Mouse (Mus musculus) kidney, embryonic 14.5 days (tissue): Measurements from ENCODE around the gene Abcc10. TPM values are rescaled to one million over a fixed set of nuclear protein-coding genes. Genes with fewer than 3 reads are reported as not detected.

ENCODE experiments used
- ATAC-seq: fragments of 200-750 bp; cut with Nextera tagmentation; 2 replicates; pipeline ENCODE4 v1.8.0; 2017; ENCODE audit warnings: moderate number of reproducible peaks, mild to moderate bottlenecking, moderate TSS enrichment, moderate library complexity; ENCODE audit not compliant: low FRiP score, low TSS enrichment
- H3K27ac ChIP-seq: fragments of 300-500 bp; sonication (generic); 2 replicates; pipeline ENCODE4 v1.5.1; 2014; ENCODE audit warnings: low read depth, mild to moderate bottlenecking, low read length, moderate library complexity, mixed read lengths
- H3K27me3 ChIP-seq: fragments of 300-500 bp; sonication (generic); 2 replicates; pipeline ENCODE4 v1.6.1; 2014; ENCODE audit warnings: mild to moderate bottlenecking, low read length; ENCODE audit not compliant: control insufficient read depth, insufficient read depth
- H3K36me3 ChIP-seq: fragments of 300-500 bp; sonication (generic); 2 replicates; pipeline ENCODE4 v1.6.1; 2014; ENCODE audit warnings: low read length, mixed read lengths; ENCODE audit not compliant: control insufficient read depth, insufficient read depth
- H3K4me1 ChIP-seq: fragments of 300-500 bp; sonication (generic); 2 replicates; pipeline ENCODE4 v1.6.1; 2014; ENCODE audit warnings: low read length, mixed read lengths; ENCODE audit not compliant: control insufficient read depth, insufficient read depth
- H3K4me2 ChIP-seq: fragments of 300-500 bp; sonication (generic); replicated peaks from 2 replicates; pipeline ENCODE4 v1.6.1; 2014; ENCODE audit warnings: low read depth, mild to moderate bottlenecking, low read length
- H3K4me3 ChIP-seq: fragments of 300-500 bp; sonication (generic); 2 replicates; pipeline ENCODE4 v1.5.1; 2014; ENCODE audit warnings: mild to moderate bottlenecking, low read length
- H3K9ac ChIP-seq: fragments of 300-500 bp; sonication (generic); 2 replicates; pipeline ENCODE4 v1.6.1; 2014; ENCODE audit warnings: low read depth, mild to moderate bottlenecking, low read length, moderate library complexity
- H3K9me3 ChIP-seq: fragments of 300-500 bp; sonication (generic); 2 replicates; pipeline ENCODE4 v1.6.1; 2016; ENCODE audit warnings: low read length; ENCODE audit not compliant: control insufficient read depth
- WGBS: fragments of 180-500 bp; shearing (Covaris S2); extraction: QIAGEN DNeasy Blood & Tissue Kit; methylation state at CpG from one replicate; pipeline ENCODE4 v1.1.7; 2014; 5-methylcytosine and 5-hydroxymethylcytosine counted together
- polyA plus RNA-seq: library from polyadenylated mRNA; unstranded; fragments of >200 nt; fragmentation: Nextera tagmentation; extraction: Ambion mirVana; gene quantifications from 2 replicates; pipeline ENCODE4 v1.2.1, GENCODE M21; 2014

Gene Abcc10
- polyA plus RNA-seq, 1 experiment from 2014 or later: 4.6 TPM

DNA sequence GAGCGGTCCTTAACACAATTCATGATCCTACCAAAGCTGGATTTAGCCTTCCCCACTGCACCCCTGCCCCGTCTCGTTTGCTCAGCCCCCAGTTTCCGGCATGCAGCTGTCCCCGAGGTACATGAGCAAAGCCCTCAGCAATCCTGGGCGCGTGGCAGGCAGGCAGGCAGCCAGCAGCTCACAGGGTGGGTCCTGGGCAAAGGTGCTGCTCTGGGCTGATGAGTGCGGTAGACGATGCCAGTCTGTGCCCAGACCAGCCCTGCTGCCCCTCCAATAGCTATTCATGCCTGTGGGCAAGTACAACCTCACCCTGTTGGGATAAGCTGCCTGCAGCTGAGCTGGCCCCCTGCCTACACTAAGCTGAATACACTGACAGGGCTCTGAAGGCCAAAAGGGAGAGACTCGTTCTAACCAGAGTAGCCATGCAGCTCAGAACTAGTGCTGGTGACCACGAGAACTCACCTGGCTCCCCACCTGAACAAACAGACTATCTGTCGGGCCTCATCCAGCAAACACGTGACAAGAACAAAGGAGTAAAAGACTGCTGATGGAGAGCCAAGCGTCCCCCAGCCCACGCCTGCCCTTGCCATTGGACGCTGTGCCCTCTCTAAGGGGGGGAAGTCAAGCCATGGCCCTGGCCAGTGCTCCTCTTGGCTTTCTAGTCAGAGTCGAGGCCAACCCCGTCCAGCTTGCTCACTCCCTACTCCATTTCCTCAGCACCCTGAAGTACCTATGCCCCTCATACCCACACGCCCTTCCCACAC, 58.2 kb downstream of the Abcc10 start:
- H3K9me3 ChIP-seq: no peaks in the 10 kb centered on the region
- no peak overlapping the region for H3K27ac ChIP-seq
- no peak for ATAC-seq
- 87% methylated on average over 19 of the region's 19 CpGs for WGBS
- H3K4me3 ChIP-seq: no peak overlapping the region
- peaks cover 62% of the 10 kb centered on the region for H3K36me3 ChIP-seq
- no peaks in the 10 kb centered on the region for H3K27me3 ChIP-seq
- no peak overlapping the region for H3K9ac ChIP-seq
- peaks cover 7% of the 10 kb centered on the region; the same call in 1 of the 2 replicates for H3K4me1 ChIP-seq
- no peak overlapping the region for H3K4me2 ChIP-seq

DNA sequence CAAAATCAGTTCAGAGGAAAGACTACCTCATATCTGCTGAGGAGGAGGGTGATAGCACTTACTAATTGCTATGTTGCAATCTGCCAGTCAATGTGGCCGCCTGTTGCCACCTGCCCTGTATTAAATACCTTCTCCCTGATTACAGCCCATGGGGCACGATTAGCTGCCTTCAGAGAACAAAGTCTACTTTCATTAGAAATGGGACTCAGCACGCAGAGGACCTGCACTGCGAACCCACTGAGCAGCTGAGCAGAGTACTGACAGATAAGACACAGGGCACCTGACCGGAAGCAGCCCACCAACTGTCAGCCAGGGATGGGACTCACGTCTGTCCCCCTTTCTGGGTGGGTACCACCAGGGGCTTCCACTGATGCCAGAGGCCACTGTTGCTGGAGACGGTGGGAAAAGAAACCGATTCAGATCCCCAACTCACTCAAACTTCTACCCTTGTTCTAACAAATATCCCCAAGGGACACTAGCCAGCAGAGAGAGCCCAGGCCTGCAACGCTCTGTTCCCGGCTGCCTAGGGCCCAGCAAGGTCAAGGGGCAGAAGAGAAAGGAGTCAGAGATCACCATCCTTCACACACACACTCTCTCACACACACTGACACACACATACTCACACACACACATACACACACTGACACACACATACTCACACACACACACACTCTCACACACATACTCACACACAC, 60.0 kb downstream of the Abcc10 start:
- Histone ChIP-seq H3K27me3 (no peaks in the 10 kb centered on the region), H3K4me2 (no peak overlapping the region), H3K9ac (no peak overlapping the region; the same call in 1 of the 2 replicates), H3K4me1 (peaks cover 7% of the 10 kb centered on the region; the same call in 1 of the 2 replicates), H3K9me3 (no peaks in the 10 kb centered on the region), H3K36me3 (peaks cover 68% of the 10 kb centered on the region), H3K27ac (no peak overlapping the region), H3K4me3 (no peak overlapping the region)
- ATAC-seq: no peak
- 81% methylated on average over 10 of the region's 10 CpGs for WGBS

DNA sequence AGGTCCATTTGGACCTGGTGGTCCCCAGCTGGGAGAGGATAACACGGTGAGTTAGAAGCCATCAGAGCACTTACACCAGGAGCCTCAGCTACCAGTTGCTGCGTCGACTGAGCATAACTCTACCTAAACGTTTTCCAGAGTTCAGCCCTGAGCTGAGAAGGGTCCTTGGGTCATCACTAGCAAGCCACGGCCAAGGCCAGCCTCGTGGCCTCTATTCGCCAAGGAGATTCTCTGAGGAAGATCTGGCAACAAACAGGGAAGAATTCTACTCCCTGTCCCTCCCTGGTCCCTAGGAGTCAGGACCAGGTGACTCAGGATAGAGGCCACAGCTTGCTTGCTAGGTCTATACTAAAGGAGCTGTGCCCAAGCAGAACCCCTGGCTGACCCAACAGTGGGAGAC, 60.6 kb downstream of the Abcc10 start:
- Histone ChIP-seq H3K27me3 (no peaks in the 10 kb centered on the region), H3K9me3 (no peaks in the 10 kb centered on the region), H3K27ac (no peak overlapping the region)

DNA sequence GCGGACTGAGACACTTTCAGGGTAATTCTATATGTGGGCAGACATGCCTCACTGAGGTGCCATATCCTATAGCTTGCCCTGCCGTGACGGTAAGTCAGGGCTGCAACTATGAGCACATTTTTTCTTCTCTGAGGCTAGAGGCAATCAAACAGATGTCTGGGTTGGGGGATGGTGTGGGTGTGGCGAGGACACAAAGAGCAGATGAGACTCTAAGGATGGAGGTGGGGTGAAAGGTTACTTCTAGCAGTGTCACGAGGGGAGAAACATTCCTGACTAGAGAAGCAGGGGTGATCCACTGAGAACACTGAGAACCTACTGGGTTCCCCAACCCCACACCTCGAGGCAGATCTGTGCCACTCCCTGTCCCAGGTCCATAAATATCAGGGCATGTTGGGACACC, 61.2 kb downstream of the Abcc10 start:
- Histone ChIP-seq H3K9ac (no peak overlapping the region), H3K27ac (no peak overlapping the region), H3K27me3 (no peaks in the 10 kb centered on the region), H3K4me2 (no peak overlapping the region), H3K36me3 (peaks cover 77% of the 10 kb centered on the region), H3K9me3 (no peaks in the 10 kb centered on the region), H3K4me3 (no peak overlapping the region), H3K4me1 (peaks cover 7% of the 10 kb centered on the region; the same call in 1 of the 2 replicates)
- ATAC-seq: no peak
- 41% methylated on average over 6 of the region's 6 CpGs for WGBS

More for the DNA sequence above, 60.6 kb downstream of the Abcc10 start:
- no peak for ATAC-seq
- no peak overlapping the region for H3K4me2 ChIP-seq
- 81% methylated on average over 7 of the region's 7 CpGs for WGBS
- no peak overlapping the region for H3K4me3 ChIP-seq
- peaks cover 7% of the 10 kb centered on the region; the same call in 1 of the 2 replicates for H3K4me1 ChIP-seq
- H3K9ac ChIP-seq: peak overlapping the region; percentile 7; the same call in 1 of the 2 replicates
- peaks cover 75% of the 10 kb centered on the region for H3K36me3 ChIP-seq

DNA sequence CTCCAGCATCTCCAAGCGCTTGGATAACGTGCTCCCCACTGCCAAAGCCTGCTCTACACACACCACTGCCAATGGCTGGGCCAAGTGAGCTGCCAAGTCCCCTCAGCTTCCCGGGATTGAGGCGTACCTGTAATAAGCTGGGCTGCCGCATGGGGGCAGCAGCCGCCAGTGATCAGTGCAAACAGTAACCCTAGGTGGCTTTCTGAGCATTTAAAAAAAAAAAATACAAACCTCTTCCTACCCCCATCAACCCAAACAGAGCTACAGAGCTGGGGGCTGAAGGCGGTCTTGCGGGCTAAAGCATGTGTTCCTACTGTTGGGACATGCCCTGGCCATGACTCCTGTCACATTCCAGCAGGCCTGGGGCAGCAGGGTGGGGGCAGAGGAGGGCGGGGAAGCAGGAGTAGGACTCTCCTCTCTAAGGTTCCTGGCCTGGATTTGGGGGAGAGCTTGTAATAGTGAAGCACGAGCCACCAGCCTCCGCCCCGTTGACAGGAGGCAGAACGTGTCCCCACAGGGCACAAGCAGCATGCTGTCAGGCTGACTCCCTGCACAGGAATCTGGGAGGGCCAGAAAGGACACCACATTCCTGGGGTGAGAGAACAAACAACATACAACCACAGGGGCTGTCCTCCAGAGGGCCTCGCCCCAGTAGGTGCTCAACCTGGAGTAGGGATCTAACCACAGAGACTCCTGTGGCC, 62.1 kb downstream of the Abcc10 start:
- no peaks in the 10 kb centered on the region for H3K27me3 ChIP-seq
- H3K4me3 ChIP-seq: no peak overlapping the region
- H3K9ac ChIP-seq: no peak overlapping the region
- H3K9me3 ChIP-seq: no peaks in the 10 kb centered on the region
- H3K27ac ChIP-seq: no peak overlapping the region
- ATAC-seq: peak; percentile 61; the same call in 1 of the 2 replicates
- 21% methylated on average over 14 of the region's 14 CpGs for WGBS
- no peak overlapping the region for H3K4me2 ChIP-seq
- H3K36me3 ChIP-seq: peaks cover 77% of the 10 kb centered on the region
- H3K4me1 ChIP-seq: peaks cover 7% of the 10 kb centered on the region; the same call in 1 of the 2 replicates

DNA sequence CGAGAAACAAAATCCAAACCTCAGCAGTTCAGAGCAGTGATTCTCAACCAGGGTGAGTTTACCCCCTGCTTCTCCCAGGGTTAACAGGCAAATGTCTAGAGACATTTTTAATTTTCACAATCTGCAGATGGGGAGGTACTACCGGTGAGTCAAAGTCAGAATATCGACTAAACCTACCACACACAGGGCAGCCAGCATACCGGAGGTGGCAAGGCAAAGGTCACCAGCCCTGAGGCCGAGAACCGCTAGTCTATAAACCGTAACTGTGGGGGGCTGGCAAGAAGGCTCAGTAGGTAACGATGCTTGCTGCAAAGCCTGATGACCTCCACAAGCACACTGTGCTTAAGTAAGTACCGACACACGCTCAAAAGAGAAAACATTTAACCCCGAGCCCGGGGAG, 62.6 kb downstream of the Abcc10 start:
- Histone ChIP-seq H3K27me3 (no peaks in the 10 kb centered on the region), H3K36me3 (peaks cover 77% of the 10 kb centered on the region), H3K4me1 (peaks cover 7% of the 10 kb centered on the region; the same call in 1 of the 2 replicates), H3K4me3 (no peak overlapping the region), H3K4me2 (no peak overlapping the region), H3K9ac (no peak overlapping the region), H3K27ac (no peak overlapping the region), H3K9me3 (no peaks in the 10 kb centered on the region)
- WGBS: 87% methylated on average over 12 of the region's 12 CpGs
- no peak for ATAC-seq

DNA sequence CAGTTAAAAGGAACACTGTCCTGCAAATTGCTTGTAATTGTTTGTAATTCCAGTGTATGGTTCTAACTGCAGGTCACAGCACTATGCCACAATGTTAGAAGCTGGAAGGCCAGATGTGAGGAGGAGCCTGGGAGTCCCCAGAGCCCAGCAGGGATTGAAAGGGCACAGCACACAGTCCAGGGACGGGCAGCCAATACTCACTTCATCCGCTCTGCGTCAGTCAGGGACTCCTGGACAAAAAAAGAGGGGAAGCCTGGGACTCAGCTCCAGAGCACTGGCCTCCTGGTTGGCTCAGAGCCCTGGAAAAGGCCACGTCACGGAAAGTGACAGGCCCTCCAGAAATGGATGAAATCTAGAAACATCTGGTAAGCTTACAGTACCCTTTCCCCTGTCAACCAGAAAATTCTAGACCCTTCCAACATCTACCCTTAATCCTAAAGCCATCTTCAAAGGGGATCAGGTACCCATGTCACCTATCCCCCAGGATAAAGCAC, 65.9 kb downstream of the Abcc10 start:
- Histone ChIP-seq H3K27ac (no peak overlapping the region), H3K4me2 (no peak overlapping the region), H3K4me3 (no peak overlapping the region), H3K36me3 (peaks cover 92% of the 10 kb centered on the region), H3K9me3 (no peaks in the 10 kb centered on the region), H3K9ac (no peak overlapping the region), H3K4me1 (peaks cover 7% of the 10 kb centered on the region; the same call in 1 of the 2 replicates), H3K27me3 (no peaks in the 10 kb centered on the region)
- ATAC-seq: no peak
- WGBS: 97% methylated on average over 5 of the region's 5 CpGs

DNA sequence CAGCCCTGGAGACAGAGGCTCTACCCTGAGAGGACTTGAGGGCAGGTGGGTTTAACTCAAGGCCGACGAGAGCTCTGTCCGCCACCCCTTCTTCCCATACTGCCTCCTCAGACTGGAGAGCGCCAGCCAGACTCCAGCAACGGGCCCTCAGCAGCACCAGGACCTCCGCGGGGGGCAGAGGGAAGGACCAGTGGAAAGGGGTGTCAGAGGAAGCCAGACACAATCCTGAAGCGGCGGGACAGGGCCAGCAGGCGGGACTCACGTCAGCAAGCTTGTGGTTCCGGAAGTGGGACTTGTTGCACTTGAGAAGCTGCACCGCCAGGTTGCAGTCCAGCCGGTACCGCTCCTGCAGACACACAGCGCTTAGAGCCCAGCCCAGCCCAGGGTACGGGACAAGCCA, 68.5 kb downstream of the Abcc10 start:
- Histone ChIP-seq H3K9me3 (no peaks in the 10 kb centered on the region), H3K27ac (no peak overlapping the region), H3K4me3 (no peak overlapping the region), H3K4me2 (no peak overlapping the region), H3K9ac (no peak overlapping the region), H3K4me1 (no peaks in the 10 kb centered on the region), H3K27me3 (peaks cover 6% of the 10 kb centered on the region; the same call in 1 of the 2 replicates), H3K36me3 (peaks cover 77% of the 10 kb centered on the region)
- 90% methylated on average over 17 of the region's 17 CpGs for WGBS
- ATAC-seq: no peak
